Mouse (Mus musculus) thymus, adult 2 months (tissue): Measurements from ENCODE around the gene Mdh1b. TPM values are rescaled to one million over a fixed set of nuclear protein-coding genes. Genes with fewer than 3 reads are reported as not detected.

Source experiments
- DNase-seq: peaks from one replicate; pipeline ENCODE4 v3.0.0; 2021
- H3K27ac ChIP-seq: fragments of 200-500 bp; 2 replicates; pipeline ENCODE4 v1.5.1; 2012; ENCODE audit warnings: low read length, control low read depth; ENCODE audit not compliant: control insufficient read depth, insufficient read depth
- H3K27me3 ChIP-seq: fragments of 200-500 bp; 2 replicates; pipeline ENCODE4 v1.6.1; 2012; ENCODE audit warnings: mild to moderate bottlenecking, low read length, moderate library complexity, mixed read lengths; ENCODE audit not compliant: control insufficient read depth, insufficient read depth
- H3K36me3 ChIP-seq: fragments of 200-500 bp; 2 replicates; pipeline ENCODE4 v1.6.1; 2012; ENCODE audit warnings: mild to moderate bottlenecking, low read length, moderate library complexity; ENCODE audit not compliant: control insufficient read depth, insufficient read depth
- H3K4me1 ChIP-seq: fragments of 200-500 bp; replicated peaks from 2 replicates; pipeline ENCODE4 v1.6.1; 2012; ENCODE audit warnings: low read length; ENCODE audit not compliant: control insufficient read depth, insufficient read depth
- H3K4me3 ChIP-seq: fragments of 200-500 bp; 2 replicates; pipeline ENCODE4 v1.5.1; 2012; ENCODE audit warnings: mild to moderate bottlenecking, low read length, control low read depth, moderate library complexity; ENCODE audit not compliant: control insufficient read depth, insufficient read depth
- CTCF ChIP-seq: fragments of 200-500 bp; IDR thresholded peaks from 2 replicates; pipeline ENCODE4 v1.5.1; 2012; ENCODE audit warnings: mild to moderate bottlenecking, control low read depth, low read length, moderate library complexity, borderline replicate concordance; ENCODE audit not compliant: control insufficient read depth, poor library complexity, insufficient read depth; ENCODE audit errors: extremely low read depth
- POLR2A ChIP-seq: fragments of 200-500 bp; IDR thresholded peaks from 2 replicates; pipeline ENCODE4 v1.6.1; 2012; ENCODE audit warnings: mild to moderate bottlenecking, low read length, control low read depth, moderate library complexity; ENCODE audit not compliant: control insufficient read depth, poor library complexity, insufficient read depth; ENCODE audit errors: extremely low read depth
- WGBS: fragments of 180-500 bp; shearing (Covaris S2); methylation state at CpG from one replicate; pipeline ENCODE4 v1.1.7; 2018; 5-methylcytosine and 5-hydroxymethylcytosine counted together
- polyA plus RNA-seq: library from polyadenylated mRNA; depleted of rRNA; stranded (reverse); fragments of >200 nt; gene quantifications from 2 replicates; pipeline ENCODE4 v1.2.3, GENCODE M21; 2012; rRNA removed

The Mdh1b gene
- polyA plus RNA-seq, 1 experiment: not detected

- no peak for DNase-seq
- TF ChIP-seq POLR2A (no peak), CTCF (no peak)
- no peak overlapping the region for H3K4me3 ChIP-seq
- 93% methylated on average over 2 of the region's 2 CpGs for WGBS
- H3K36me3 ChIP-seq: no peaks in the 10 kb centered on the region
- no peak overlapping the region for H3K27ac ChIP-seq
- no peaks in the 10 kb centered on the region for H3K4me1 ChIP-seq
- no peaks in the 10 kb centered on the region for H3K27me3 ChIP-seq
Measured at GRCm38 (mm10) chr1:63666089-63666488, 64.0 kb downstream of the Mdh1b start.

DNA sequence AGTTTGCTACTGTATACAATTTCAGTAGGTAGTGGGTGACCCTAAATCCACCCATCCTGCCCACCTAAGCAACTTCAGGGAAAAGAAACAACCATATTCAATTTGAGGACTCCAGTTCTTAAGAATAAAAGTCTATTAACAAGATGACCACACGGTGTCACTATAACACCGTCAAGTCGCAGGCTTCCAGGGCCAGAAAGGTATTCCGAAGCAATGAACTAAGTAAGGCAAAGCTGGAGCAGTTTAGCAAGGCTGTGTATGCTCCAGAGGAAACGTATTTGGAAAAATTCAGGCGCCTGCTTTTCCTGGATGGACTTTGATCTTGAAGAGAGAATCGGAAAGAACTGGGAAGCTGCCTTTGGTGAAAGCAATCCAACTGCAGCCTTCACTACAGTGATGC lies 70.5 kb downstream of the Mdh1b start:
- Histone ChIP-seq H3K27ac (no peak overlapping the region), H3K36me3 (no peaks in the 10 kb centered on the region), H3K4me3 (no peak overlapping the region), H3K27me3 (no peaks in the 10 kb centered on the region), H3K4me1 (no peaks in the 10 kb centered on the region)
- TF ChIP-seq POLR2A (no peak), CTCF (no peak)
- peak; percentile 27 for DNase-seq
- WGBS: 4% methylated on average over 7 of the region's 7 CpGs

- WGBS: 20% methylated on average over 6 of the region's 6 CpGs
- peak; percentile 68 for DNase-seq
- no peak overlapping the region for H3K27ac ChIP-seq
Measured at GRCm38 (mm10) chr1:63658016-63658415, 72.1 kb downstream of the Mdh1b start.

More at GRCm38 (mm10) chr1:63658016-63658415, 72.1 kb downstream of the Mdh1b start:
- H3K4me1 ChIP-seq: no peaks in the 10 kb centered on the region
- no peak overlapping the region for H3K4me3 ChIP-seq
- TF ChIP-seq POLR2A (no peak), CTCF (no peak)
- H3K27me3 ChIP-seq: no peaks in the 10 kb centered on the region
- H3K36me3 ChIP-seq: no peaks in the 10 kb centered on the region

Other genes starting within 250 kb of the Mdh1b start
- not detected in 2 replicates for gene Gm39653, start 114.3 kb downstream of the Mdh1b start, polyA plus RNA-seq
- gene Dytn, start 43.4 kb downstream of the Mdh1b start, polyA plus RNA-seq: not detected in 2 replicates
- gene Fastkd2, start 296 bp upstream of the Mdh1b start, polyA plus RNA-seq: 3.1 and 5.3 TPM in 2 replicates
- gene 4933402D24Rik, start 38.9 kb upstream of the Mdh1b start, polyA plus RNA-seq: not detected in 2 replicates